Mouse (Mus musculus): ENCODE measurements around the gene Huwe1. TPM values are rescaled to one million over a fixed set of nuclear protein-coding genes. Genes with fewer than 3 reads are reported as not detected.

Gene Huwe1
- 6.5 and 11.1 TPM in 2 replicates for polyA plus RNA-seq (2015; fragmentation: Nextera tagmentation; extraction: Ambion mirVana)

DNA sequence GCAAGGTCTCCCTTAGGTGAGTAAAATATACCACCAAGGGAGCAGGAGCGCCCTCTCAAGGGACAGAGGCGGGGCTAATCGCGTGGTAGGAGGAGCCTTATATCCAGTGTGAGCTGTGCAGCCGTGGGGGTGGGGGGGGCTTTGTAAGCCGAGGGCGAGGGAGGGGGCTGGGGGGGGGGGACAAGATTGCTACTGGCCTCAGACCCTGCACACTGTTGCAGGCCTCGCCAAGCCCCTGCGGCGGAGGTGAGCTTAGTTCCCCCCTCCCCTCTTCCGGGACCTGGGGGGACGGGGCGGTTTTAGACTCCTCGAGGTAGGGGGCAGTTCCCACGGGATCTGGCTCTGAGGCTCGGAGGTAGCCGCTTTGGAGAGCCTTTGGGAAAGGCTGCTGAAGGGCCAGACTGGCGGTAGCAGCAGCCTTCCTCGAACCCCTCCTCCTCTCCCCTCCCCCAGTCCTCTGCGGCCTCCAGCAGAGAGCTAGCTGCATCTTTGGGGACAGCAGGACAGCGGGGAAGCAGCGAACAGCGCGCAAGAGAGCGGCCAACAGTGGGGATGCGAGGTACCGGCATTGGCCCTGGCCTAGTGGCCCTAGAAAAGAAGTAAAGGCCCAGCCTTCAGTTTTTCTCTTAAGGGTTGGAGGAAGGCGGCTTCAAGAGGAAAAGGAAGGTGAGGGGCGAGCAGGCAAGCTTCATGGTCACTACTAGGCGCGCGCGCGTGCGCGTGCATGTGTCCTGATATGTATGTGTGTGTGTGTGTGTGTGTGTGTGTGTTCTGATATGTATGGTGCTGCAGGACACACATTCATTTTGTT lies at the start of gene Huwe1:
Gene Huwe1 (plus strand): TSS at position 107 of the 811 bp plus-strand sequence.
- Histone ChIP-seq H3K4me1 (ENCODE audit: insufficient read depth) (0 out of 2 replicates have a peak, but pooled peaks cover 2% of the 10 kb centered on the region), H3K27ac (ENCODE audit: low read depth) (peak within 1 kb of the TSS; percentile 85), H3K4me2 (ENCODE audit: low read depth, low read length) (peak within 1 kb of the TSS; percentile 75), H3K9me3 (ENCODE audit: low read length) (no peaks in the 10 kb centered on the region), H3K36me3 (replicated peaks; ENCODE audit: insufficient read depth, low read length) (no peaks in the 10 kb centered on the region), H3K4me3 (ENCODE audit: low read depth, low read length) (peak within 1 kb of the TSS; percentile 68), H3K9ac (replicated peaks) (peak within 1 kb of the TSS; percentile 78), H3K27me3 (ENCODE audit: insufficient read depth, low read length) (no peaks in the 10 kb centered on the region)
- DNase-seq, result peak; percentile 78
- peak; percentile 9 for ATAC-seq
- whole genome bisulfite sequencing (ENCODE audit: insufficient replicate concordance), result 15% methylated on average over 34 of the region's 36 CpGs
- TF ChIP-seq EP300 (IDR thresholded peaks at IDR 0.05; ENCODE audit: low read depth) (no peak), CTCF (IDR thresholded peaks at IDR 0.05; ENCODE audit: low read depth) (0 out of 2 replicates have a peak, but pooled peaks have one; percentile 22)

DNA sequence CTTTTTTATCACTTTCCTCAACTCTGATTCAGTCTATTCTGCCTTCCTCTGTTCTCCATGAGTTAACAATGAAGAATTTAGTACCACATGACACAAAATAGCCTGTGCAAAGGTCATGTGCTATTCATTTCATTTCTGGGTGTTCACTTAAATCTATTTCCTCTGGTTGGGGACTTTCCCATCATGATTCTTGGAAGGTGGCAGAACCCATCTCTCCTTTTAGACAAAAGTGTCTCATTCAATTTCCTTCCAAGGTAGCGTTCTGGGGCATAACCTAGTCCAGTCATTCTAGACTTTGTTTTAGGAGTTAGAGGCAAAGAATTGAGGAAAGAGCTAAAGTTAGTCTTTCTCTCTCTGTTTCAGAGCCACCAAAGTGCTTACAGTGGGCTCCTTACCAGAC lies 20.3 kb upstream of the Huwe1 start:
- no peaks in the 10 kb centered on the region for H3K36me3 ChIP-seq (replicated peaks; ENCODE audit: insufficient read depth, low read length)
- no peak for ATAC-seq
- WGBS (ENCODE audit: insufficient replicate concordance), result 65% methylated on average over 1 of the region's 1 CpGs
- no peak overlapping the region for H3K4me2 ChIP-seq (ENCODE audit: low read depth, low read length)
- H3K9me3 ChIP-seq (ENCODE audit: low read length), result no peaks in the 10 kb centered on the region
- H3K27ac ChIP-seq (ENCODE audit: low read depth), result no peak overlapping the region
- no peaks in the 10 kb centered on the region for H3K27me3 ChIP-seq (ENCODE audit: insufficient read depth, low read length)
- TF ChIP-seq EP300 (IDR thresholded peaks at IDR 0.05; ENCODE audit: low read depth) (no peak), CTCF (IDR thresholded peaks at IDR 0.05; ENCODE audit: low read depth) (no peak)
- H3K4me3 ChIP-seq (ENCODE audit: low read depth, low read length), result no peak overlapping the region
- DNase-seq, result no peak
- no peaks in the 10 kb centered on the region for H3K4me1 ChIP-seq (ENCODE audit: insufficient read depth)
- H3K9ac ChIP-seq (replicated peaks), result no peak overlapping the region

GRCm38 (mm10) chrX:151782939-151783338 lies 17.7 kb upstream of the Huwe1 start:
- no peak for DNase-seq
- no peaks in the 10 kb centered on the region for H3K36me3 ChIP-seq (replicated peaks; ENCODE audit: insufficient read depth, low read length)
- no peak for ATAC-seq
- H3K4me3 ChIP-seq (ENCODE audit: low read depth, low read length), result no peak overlapping the region
- no peak overlapping the region for H3K9ac ChIP-seq (replicated peaks)
- H3K27ac ChIP-seq (ENCODE audit: low read depth), result no peak overlapping the region
- H3K9me3 ChIP-seq (ENCODE audit: low read length), result no peaks in the 10 kb centered on the region
- TF ChIP-seq EP300 (IDR thresholded peaks at IDR 0.05; ENCODE audit: low read depth) (no peak), CTCF (IDR thresholded peaks at IDR 0.05; ENCODE audit: low read depth) (no peak)
- no peaks in the 10 kb centered on the region for H3K27me3 ChIP-seq (ENCODE audit: insufficient read depth, low read length)
- no peaks in the 10 kb centered on the region for H3K4me1 ChIP-seq (ENCODE audit: insufficient read depth)
- WGBS (ENCODE audit: insufficient replicate concordance), result 54% methylated on average over 4 of the region's 4 CpGs
- H3K4me2 ChIP-seq (ENCODE audit: low read depth, low read length), result no peak overlapping the region

DNA sequence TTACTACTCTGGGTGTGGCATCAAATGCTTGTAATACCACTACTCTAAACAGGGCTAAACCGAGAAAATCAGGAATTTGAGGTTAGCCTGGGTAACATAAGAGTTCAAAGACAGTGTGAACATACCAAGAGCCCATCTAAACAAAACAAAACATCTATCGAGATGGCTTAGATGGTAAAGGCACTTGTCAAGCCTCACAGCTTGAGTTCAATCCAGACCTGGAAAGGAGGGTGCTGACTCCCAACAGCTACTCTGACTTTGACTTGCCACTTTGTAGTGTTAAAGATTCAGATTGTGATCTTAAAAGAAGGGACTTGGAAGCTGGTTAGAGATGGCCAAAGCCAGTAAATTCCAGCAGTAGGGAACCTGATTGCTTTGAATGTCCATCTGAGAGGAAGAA lies 7.8 kb upstream of the Huwe1 start:
- Histone ChIP-seq H3K9me3 (ENCODE audit: low read length) (no peaks in the 10 kb centered on the region), H3K4me1 (ENCODE audit: insufficient read depth) (no peaks in the 10 kb centered on the region), H3K4me2 (ENCODE audit: low read depth, low read length) (no peak overlapping the region), H3K36me3 (replicated peaks; ENCODE audit: insufficient read depth, low read length) (no peaks in the 10 kb centered on the region), H3K4me3 (ENCODE audit: low read depth, low read length) (no peak overlapping the region), H3K27ac (ENCODE audit: low read depth) (no peak overlapping the region), H3K27me3 (ENCODE audit: insufficient read depth, low read length) (no peaks in the 10 kb centered on the region), H3K9ac (replicated peaks) (no peak overlapping the region)
- WGBS (ENCODE audit: insufficient replicate concordance), result 40% methylated on average over 2 of the region's 2 CpGs
- ATAC-seq, result no peak
- TF ChIP-seq CTCF (IDR thresholded peaks at IDR 0.05; ENCODE audit: low read depth) (no peak), EP300 (IDR thresholded peaks at IDR 0.05; ENCODE audit: low read depth) (no peak)
- DNase-seq, result no peak

GRCm38 (mm10) chrX:151797970-151798369 lies 2.6 kb upstream of the Huwe1 start:
- H3K4me1 ChIP-seq (ENCODE audit: insufficient read depth), result no peaks in the 10 kb centered on the region

DNA sequence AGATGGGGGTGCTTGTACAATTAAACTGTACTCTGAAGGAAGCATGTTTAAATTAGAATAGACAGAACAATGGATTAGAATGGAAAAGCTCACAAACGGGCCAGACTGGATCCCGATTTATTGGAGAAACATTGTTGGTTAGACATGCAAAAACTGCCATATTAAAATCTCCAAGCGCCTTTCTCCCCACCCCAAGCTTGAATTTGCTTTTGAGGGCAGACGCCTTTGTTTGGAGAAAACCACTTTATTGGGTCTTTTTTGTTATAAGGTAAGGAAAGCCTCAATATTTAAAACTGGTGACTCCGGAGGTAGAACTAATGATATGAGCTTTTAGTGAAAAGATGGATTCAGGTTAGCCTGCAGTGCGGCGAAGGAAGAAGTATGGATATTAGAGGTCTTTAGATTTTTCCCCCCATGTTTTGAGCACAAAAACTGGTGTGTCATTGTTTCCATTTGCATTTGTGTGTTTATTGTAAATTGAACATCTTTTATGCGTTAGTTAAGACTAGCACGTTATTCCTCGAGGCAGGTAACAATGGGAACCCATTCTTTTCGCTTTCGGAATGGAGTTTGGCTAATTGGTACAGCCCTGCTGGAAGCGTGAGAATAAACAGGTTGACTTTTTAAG lies 1.8 kb downstream of the Huwe1 start:
- DNase-seq (no peak), ATAC-seq (no peak)
- H3K9ac ChIP-seq (replicated peaks), result peak overlapping the region; percentile 57

More at GRCm38 (mm10) chrX:151797970-151798369, 2.6 kb upstream of the Huwe1 start:
- H3K4me3 ChIP-seq (ENCODE audit: low read depth, low read length), result no peak overlapping the region
- TF ChIP-seq EP300 (IDR thresholded peaks at IDR 0.05; ENCODE audit: low read depth), result no peak
- no peak for TF ChIP-seq CTCF (IDR thresholded peaks at IDR 0.05; ENCODE audit: low read depth)
- H3K9me3 ChIP-seq (ENCODE audit: low read length), result no peaks in the 10 kb centered on the region
- no peak overlapping the region for H3K9ac ChIP-seq (replicated peaks)
- DNase-seq, result no peak
- no peak overlapping the region for H3K27ac ChIP-seq (ENCODE audit: low read depth)
- no peaks in the 10 kb centered on the region for H3K27me3 ChIP-seq (ENCODE audit: insufficient read depth, low read length)
- no peak overlapping the region for H3K4me2 ChIP-seq (ENCODE audit: low read depth, low read length)
- 33% methylated on average over 1 of the region's 1 CpGs for WGBS (ENCODE audit: insufficient replicate concordance)
- no peak for ATAC-seq
- H3K36me3 ChIP-seq (replicated peaks; ENCODE audit: insufficient read depth, low read length), result no peaks in the 10 kb centered on the region

More for the DNA sequence above, 1.8 kb downstream of the Huwe1 start:
- no peaks in the 10 kb centered on the region for H3K27me3 ChIP-seq (ENCODE audit: insufficient read depth, low read length)
- H3K4me3 ChIP-seq (ENCODE audit: low read depth, low read length), result peak overlapping the region; percentile 48
- H3K4me1 ChIP-seq (ENCODE audit: insufficient read depth), result 0 out of 2 replicates have a peak, but pooled peaks cover 2% of the 10 kb centered on the region
- WGBS (ENCODE audit: insufficient replicate concordance), result 18% methylated on average over 13 of the region's 13 CpGs
- H3K27ac ChIP-seq (ENCODE audit: low read depth), result peak overlapping the region; percentile 99
- H3K4me2 ChIP-seq (ENCODE audit: low read depth, low read length), result peak overlapping the region; percentile 73
- no peaks in the 10 kb centered on the region for H3K36me3 ChIP-seq (replicated peaks; ENCODE audit: insufficient read depth, low read length)
- H3K9me3 ChIP-seq (ENCODE audit: low read length), result no peaks in the 10 kb centered on the region
- TF ChIP-seq CTCF (IDR thresholded peaks at IDR 0.05; ENCODE audit: low read depth) (no peak), EP300 (IDR thresholded peaks at IDR 0.05; ENCODE audit: low read depth) (no peak)
